Mouse (Mus musculus) brain, embryonic 14.5 days (tissue): ENCODE results near the gene Gpx3.
"Not testable (repeated sequence)": the region's sequence is repeated elsewhere in the genome, so short reads cannot be mapped to it uniquely, and the experiment has no call there.

ENCODE experiments used
- CTCF ChIP-seq: fragments of 200-500 bp; IDR thresholded peaks from 2 replicates; pipeline ENCODE4 v1.5.1; 2012; ENCODE audit warnings: inconsistent platforms, mild to moderate bottlenecking, moderate library complexity, borderline replicate concordance; ENCODE audit not compliant: insufficient read depth, insufficient read length; ENCODE audit errors: extremely low read depth
- POLR2A ChIP-seq: fragments of 200-500 bp; IDR thresholded peaks from 2 replicates; pipeline ENCODE4 v1.6.1; 2012; ENCODE audit warnings: mild to moderate bottlenecking, inconsistent platforms, borderline replicate concordance; ENCODE audit not compliant: poor library complexity, insufficient read depth, insufficient read length, severe bottlenecking; ENCODE audit errors: extremely low read depth

DNA sequence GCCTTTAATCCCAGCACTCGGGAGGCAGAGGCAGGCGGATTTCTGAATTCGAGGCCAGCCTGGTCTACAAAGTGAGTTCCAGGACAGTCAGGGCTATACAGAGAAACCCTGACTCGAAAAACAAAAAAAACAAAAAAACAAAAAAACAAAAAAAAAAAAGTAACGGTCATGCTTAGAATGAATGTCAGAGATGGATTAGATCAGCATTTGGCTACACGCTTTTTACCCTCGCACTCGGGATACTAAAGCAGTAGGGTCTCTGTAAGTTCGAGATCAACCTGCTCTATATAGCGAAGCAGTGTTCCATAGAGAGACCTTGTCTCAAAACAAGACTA is 53.1 kb downstream of the Gpx3 start:
- not testable (repeated sequence) for TF ChIP-seq POLR2A, CTCF
